Mouse (Mus musculus) c-Kit-positive CD71-positive TER-119-positive erythroid progenitor cells, embryonic 14.5 days (primary cell): ENCODE data around the gene Rem1.

Experiments used
- DNase-seq: peaks from one replicate; pipeline ENCODE4 v3.0.0-alpha.2; 2013; ENCODE audit warnings: low spot score

Rem1 gene

DNA sequence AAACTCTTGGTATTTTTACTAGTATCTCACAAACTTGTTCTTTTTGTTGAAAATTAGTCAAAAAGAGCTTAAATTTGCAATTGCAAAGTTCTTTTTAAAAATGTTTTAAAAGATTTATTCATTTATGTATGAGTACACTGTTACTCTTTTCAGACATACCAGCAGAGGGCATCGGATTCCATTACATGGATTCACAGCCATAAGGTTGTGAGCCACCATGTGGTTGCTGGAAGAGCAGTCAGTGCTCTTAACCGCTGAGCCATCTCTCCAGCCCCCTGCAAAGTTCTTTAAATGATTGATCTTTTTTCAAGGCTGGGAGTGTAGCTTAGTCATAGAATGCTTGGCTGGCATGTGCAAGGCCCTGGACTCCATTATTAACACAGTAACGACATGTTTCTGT is 51.6 kb downstream of the Rem1 start:
- DNase-seq, result no peak

DNA sequence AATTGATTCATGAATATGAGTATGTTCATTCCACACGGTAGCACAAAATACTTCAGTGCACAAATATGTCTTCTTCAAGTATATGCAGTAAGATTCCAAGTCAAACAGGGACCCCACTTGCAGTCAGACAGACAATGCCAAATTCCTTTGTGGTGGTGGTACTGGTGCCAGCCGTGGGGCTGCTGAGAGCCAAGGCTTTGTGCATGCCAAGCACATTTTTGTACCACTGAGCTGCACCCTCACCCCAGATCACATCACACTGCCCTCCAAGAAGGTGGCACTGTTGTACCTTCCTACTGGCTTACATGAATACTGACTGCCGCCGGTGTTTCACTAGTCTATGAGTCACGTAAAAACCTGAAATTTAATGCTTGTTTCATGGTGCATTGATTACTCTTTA is 52.2 kb downstream of the Rem1 start:
- no peak for DNase-seq

- DNase-seq, result no peak
Measured at GRCm38 (mm10) chr2:152679701-152680355, 53.1 kb downstream of the Rem1 start.

DNA sequence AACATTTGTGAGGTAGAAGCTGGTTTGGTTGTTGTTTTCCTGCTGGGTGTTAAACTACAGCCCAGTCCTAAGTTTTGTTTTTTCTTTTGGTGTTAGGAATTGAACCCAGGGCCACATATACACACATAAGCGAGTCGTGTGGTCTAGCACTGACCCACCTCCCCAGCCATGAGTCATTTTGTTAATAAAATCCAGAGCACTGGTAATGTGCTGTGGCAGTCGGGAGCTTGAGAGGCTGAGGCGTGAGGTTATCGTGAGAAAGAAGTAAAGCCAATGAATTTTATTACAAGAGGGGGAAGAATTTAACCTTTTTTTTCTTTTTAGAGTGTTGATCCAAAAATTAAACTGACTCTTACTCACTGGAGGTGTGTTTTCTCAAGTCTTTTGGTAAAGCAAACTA is 56.3 kb downstream of the Rem1 start:
- no peak for DNase-seq
